ENCODE assay signal across 10 mouse cellular contexts in genomic region chr4:63290081-63290480, GRCm38 (mm10). TPM values are rescaled to one million over a fixed set of nuclear protein-coding genes. Genes with fewer than 3 reads are reported as not detected.
DNase-seq lines count a peak whose midpoint lies in the region; ATAC-seq and TF ChIP-seq lines count a peak whose summit lies in the region.
"Had no signal": no experiment of that assay in that cellular context is flagged by ENCODE, and none has a peak within 500 bp of the region (broad histone marks: within the 10 kb centered on the region; RNA-seq: fewer than 3 reads in every experiment).

No protein-coding gene starts in this region.

- no peak for DNase-seq in heart, embryonic 10.5 days (ENCODE audit: low spot score)
- DNase-seq in cerebellum, adult 2 months = peak; percentile 37 to 46
- peak; percentile 47 for DNase-seq in lung, postnatal 14 days
- no peak for DNase-seq in spleen, postnatal 4 days (ENCODE audit: low spot score in 2 of 2)
- no peak for DNase-seq in kidney, adult 9 months

- no peaks in the 10 kb centered on the region for H3K27me3 ChIP-seq in heart, embryonic 15.5 days
- no peaks in the 10 kb centered on the region for H3K27me3 ChIP-seq in heart, embryonic 10.5 days (ENCODE audit: insufficient read depth, poor library complexity, severe bottlenecking)
- no peaks in the 10 kb centered on the region for H3K27me3 ChIP-seq in cerebellum, adult 2 months (ENCODE audit: control insufficient read depth, insufficient read depth, low read length)
- no peaks in the 10 kb centered on the region for H3K27me3 ChIP-seq in intestine, embryonic 15.5 days (replicated peaks)

- H3K4me3 ChIP-seq in heart, embryonic 15.5 days = no peak overlapping the region
- H3K4me3 ChIP-seq in heart, embryonic 10.5 days = no peak overlapping the region
- H3K4me3 ChIP-seq in cerebellum, adult 2 months (replicated peaks; ENCODE audit: insufficient read depth, low read depth, low read length) = no peak overlapping the region
- H3K4me3 ChIP-seq in intestine, embryonic 15.5 days (replicated peaks) = no peak overlapping the region

- WGBS in heart, embryonic 15.5 days = 50% methylated on average over 2 of the region's 2 CpGs
- 79% methylated on average over 2 of the region's 2 CpGs for WGBS in heart, embryonic 10.5 days
- 74% methylated on average over 2 of the region's 2 CpGs for WGBS in cerebellum, adult 2 months
- WGBS in intestine, embryonic 15.5 days = 67% methylated on average over 2 of the region's 2 CpGs

- no peak overlapping the region for H3K4me2 ChIP-seq in heart, embryonic 15.5 days
- H3K4me2 ChIP-seq in intestine, embryonic 15.5 days (replicated peaks) = no peak overlapping the region

- H3K27ac ChIP-seq in heart, embryonic 15.5 days = peak overlapping the region; percentile 69
- H3K27ac ChIP-seq in heart, embryonic 10.5 days = no peak overlapping the region
- H3K27ac ChIP-seq in cerebellum, adult 2 months (ENCODE audit: insufficient read depth, low read length) = no peak overlapping the region
- H3K27ac ChIP-seq in intestine, embryonic 15.5 days = peak overlapping the region; percentile 65
- H3K27ac ChIP-seq: liver, embryonic 14.5 days had no signal

- no peaks in the 10 kb centered on the region for H3K9me3 ChIP-seq in heart, embryonic 15.5 days (replicated peaks)
- H3K9me3 ChIP-seq in heart, embryonic 10.5 days = no peaks in the 10 kb centered on the region
- no peaks in the 10 kb centered on the region for H3K9me3 ChIP-seq in intestine, embryonic 15.5 days

- ATAC-seq in heart, embryonic 15.5 days (replicated peaks; ENCODE audit: insufficient number of reproducible peaks, insufficient read depth, low FRiP score, low read depth) = no peak
- no peak for ATAC-seq in intestine, embryonic 15.5 days
- no peak for ATAC-seq in activated CD4-positive, CD25-positive, alpha-beta regulatory T cell, adult 4 months

- H3K36me3 ChIP-seq in heart, embryonic 15.5 days = no peaks in the 10 kb centered on the region
- peaks cover 8% of the 10 kb centered on the region; the same call in 1 of the 2 replicates for H3K36me3 ChIP-seq in heart, embryonic 10.5 days
- H3K36me3 ChIP-seq in intestine, embryonic 15.5 days = peaks cover 25% of the 10 kb centered on the region
- H3K36me3 ChIP-seq: G1E had no signal

- H3K4me1 ChIP-seq in heart, embryonic 15.5 days (replicated peaks) = peaks cover 20% of the 10 kb centered on the region
- H3K4me1 ChIP-seq in heart, embryonic 10.5 days = peaks cover 11% of the 10 kb centered on the region; the same call in 1 of the 2 replicates
- H3K4me1 ChIP-seq in cerebellum, adult 2 months (ENCODE audit: control insufficient read depth, insufficient read depth, low read length) = peaks cover 26% of the 10 kb centered on the region
- peaks cover 4% of the 10 kb centered on the region for H3K4me1 ChIP-seq in intestine, embryonic 15.5 days (replicated peaks)

- H3K9ac ChIP-seq in heart, embryonic 15.5 days = no peak overlapping the region
- H3K9ac ChIP-seq in intestine, embryonic 15.5 days = no peak overlapping the region
- H3K9ac ChIP-seq: liver, embryonic 14.5 days had no signal

- TF ChIP-seq POLR2A in cerebellum, adult 2 months (IDR thresholded peaks at IDR 0.05; ENCODE audit: borderline replicate concordance, insufficient read depth, low read length) = no peak

- no peak for TF ChIP-seq CTCF in cerebellum, adult 2 months (IDR thresholded peaks at IDR 0.05; ENCODE audit: borderline replicate concordance, insufficient read depth, low read depth, low read length)

RNA-seq across cellular contexts. Expression of gene Orm1, which starts 54.3 kb away (rescaled TPM):
- not detected in 2 replicates for polyA plus RNA-seq in heart, embryonic 15.5 days (2015; fragmentation: Nextera tagmentation; extraction: Ambion mirVana)
- polyA plus RNA-seq in heart, embryonic 10.5 days (2016; fragmentation: Nextera tagmentation; extraction: Ambion mirVana) = not detected in 2 replicates
- polyA plus RNA-seq in cerebellum, adult 2 months (2012; rRNA removed) = not detected in 2 replicates
- not detected in 2 replicates for polyA plus RNA-seq in intestine, embryonic 15.5 days (2015; fragmentation: Nextera tagmentation; extraction: Ambion mirVana)
- not detected for polyA plus RNA-seq in activated CD4-positive, CD25-positive, alpha-beta regulatory T cell, adult 4 months (2017; shearing (Covaris generic))
- polyA plus RNA-seq: G1E; liver, embryonic 14.5 days had no signal

Comparison
In these comparisons a context has a peak if more than half of its experiments do, and no peak if none do; other contexts are left out.
1. H3K27ac ChIP-seq: peak in heart, embryonic 15.5 days (single experiment) and intestine, embryonic 15.5 days (single experiment); none in heart, embryonic 10.5 days (single experiment) and cerebellum, adult 2 months (single experiment).
2. DNase-seq: peak in cerebellum, adult 2 months (2 of 2) and lung, postnatal 14 days (single experiment); none in heart, embryonic 10.5 days (single experiment), spleen, postnatal 4 days (0 of 2) and kidney, adult 9 months (single experiment).